Mouse (Mus musculus): Measurements from ENCODE around the gene Rtl8a.
"Not testable (repeated sequence)": the region's sequence is repeated elsewhere in the genome, so short reads cannot be mapped to it uniquely, and the experiment has no call there.

Rtl8a gene

DNA sequence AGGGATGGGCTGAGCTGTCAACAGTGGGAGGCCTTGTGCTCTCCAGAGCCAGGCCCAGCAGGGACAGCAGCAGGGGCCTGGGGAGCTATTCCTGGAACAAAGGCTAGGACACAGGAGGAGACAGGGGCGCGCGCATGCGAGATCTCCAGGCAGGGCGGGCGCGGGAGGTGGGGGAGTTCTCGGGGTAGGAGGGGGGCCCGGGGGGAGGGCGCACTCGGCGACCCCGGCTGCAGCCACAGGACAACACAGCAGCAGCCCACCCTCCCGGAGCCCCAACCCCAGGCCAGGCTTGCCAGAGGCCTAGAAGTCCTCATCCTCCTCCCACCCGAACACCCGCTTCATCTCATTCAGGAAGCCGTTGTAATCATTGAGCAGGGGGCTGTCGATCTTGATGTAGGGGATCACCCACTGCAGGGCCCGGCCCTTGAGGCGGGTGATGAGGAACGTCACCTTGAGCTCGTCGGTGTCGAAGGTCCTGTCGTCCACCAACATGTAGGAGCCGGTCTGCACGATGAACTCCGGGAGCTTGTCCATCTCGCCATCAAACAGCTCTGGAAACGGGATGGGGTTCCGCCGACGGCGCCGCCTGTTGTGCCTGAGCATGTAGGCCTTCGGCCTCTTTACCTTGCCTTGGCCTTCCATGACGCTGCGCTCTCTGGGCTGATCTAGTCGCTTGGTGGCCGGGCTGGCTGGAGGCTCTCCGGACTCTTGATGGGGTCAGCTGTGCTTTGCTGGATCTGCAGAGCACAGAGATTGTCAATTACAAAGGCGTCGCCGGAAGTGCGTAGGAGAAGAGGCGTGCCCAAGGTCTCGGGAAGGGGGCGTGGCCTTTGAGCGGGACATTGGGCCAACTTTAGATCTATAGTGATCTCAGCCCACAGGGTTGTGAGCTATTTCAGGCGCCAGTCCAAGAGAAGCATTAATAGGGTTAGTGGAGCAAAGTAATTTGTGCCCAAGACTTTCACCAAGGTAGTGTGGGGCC is at the start of gene Rtl8a:
Gene Rtl8a (minus strand): TSS at position 703 of the 982 bp plus-strand sequence.
- not testable (repeated sequence) for TF ChIP-seq GATA4 (IDR thresholded peaks at IDR 0.05; ENCODE audit: insufficient replicate concordance, low read length)

DNA sequence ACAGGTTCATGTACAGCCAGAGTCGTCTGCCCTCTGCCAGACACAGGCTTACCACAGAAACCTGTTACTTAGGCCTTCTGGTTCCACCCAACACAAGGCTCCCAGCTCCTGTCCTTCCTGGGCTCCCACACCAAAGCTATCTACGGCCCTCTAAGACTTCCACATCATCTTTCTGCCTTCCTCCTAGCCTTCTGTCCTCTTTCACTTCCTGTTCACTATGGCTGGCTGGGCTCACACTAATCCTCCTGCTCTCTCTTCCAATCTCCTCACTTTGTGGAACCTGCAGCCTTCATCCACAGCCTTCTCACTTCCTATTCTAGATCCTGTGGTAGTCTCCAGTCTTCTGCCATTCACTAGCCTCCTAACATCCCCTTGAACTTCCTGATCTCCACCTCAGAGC is 49.7 kb upstream of the Rtl8a start:
- TF ChIP-seq GATA4 (IDR thresholded peaks at IDR 0.05; ENCODE audit: insufficient replicate concordance, low read length): no peak

GRCm38 (mm10) chrX:53692065-53692464 is 48.6 kb upstream of the Rtl8a start:
- TF ChIP-seq GATA4 (IDR thresholded peaks at IDR 0.05; ENCODE audit: insufficient replicate concordance, low read length): no peak

- no peak for TF ChIP-seq GATA4 (IDR thresholded peaks at IDR 0.05; ENCODE audit: insufficient replicate concordance, low read length)
These were observed 26.8 kb upstream of the Rtl8a start, which contains the start of gene Rtl8b for GRCm38 (mm10) chrX:53670294-53670693. Gene Rtl8b (minus strand): TSS chrX:53670408.

- TF ChIP-seq GATA4 (IDR thresholded peaks at IDR 0.05; ENCODE audit: insufficient replicate concordance, low read length): no peak
These were observed 2.4 kb upstream of the Rtl8a start for GRCm38 (mm10) chrX:53645885-53646284.

- TF ChIP-seq GATA4 (IDR thresholded peaks at IDR 0.05; ENCODE audit: insufficient replicate concordance, low read length): no peak
These were observed 32.9 kb downstream of the Rtl8a start for GRCm38 (mm10) chrX:53610571-53610970.

DNA sequence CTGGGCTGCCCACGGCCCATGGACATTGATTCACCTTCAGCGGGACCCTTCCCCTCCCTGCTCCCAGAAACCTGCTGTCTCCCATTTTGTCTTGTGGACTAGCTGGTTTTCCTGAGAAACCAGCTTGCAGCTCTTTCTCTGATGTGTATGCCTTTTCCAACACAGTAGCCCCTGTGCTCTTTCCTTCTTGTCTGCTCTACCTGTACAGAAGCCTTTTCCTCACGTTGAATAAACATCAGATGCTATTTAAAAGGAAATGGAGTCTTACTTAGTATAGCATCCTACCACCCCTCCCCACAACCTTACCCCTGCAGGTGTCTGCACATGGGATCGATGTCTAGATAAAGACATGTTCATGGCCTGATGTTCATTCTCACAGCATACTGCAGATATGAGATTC is 34.6 kb downstream of the Rtl8a start, which contains the start of gene Gm14597:
Gene Gm14597 (minus strand): TSS at position 101 of the 400 bp plus-strand sequence.
- not testable (repeated sequence) for TF ChIP-seq GATA4 (IDR thresholded peaks at IDR 0.05; ENCODE audit: insufficient replicate concordance, low read length)

- TF ChIP-seq GATA4 (IDR thresholded peaks at IDR 0.05; ENCODE audit: insufficient replicate concordance, low read length): no peak
These were observed 35.2 kb downstream of the Rtl8a start for GRCm38 (mm10) chrX:53608122-53608813.

- no peak for TF ChIP-seq GATA4 (IDR thresholded peaks at IDR 0.05; ENCODE audit: insufficient replicate concordance, low read length)
These were observed 36.0 kb downstream of the Rtl8a start, which contains the start of gene Rtl8c for GRCm38 (mm10) chrX:53607242-53608121. Gene Rtl8c (plus strand): TSS chrX:53608032.

All from liver, adult (tissue).